Mouse (Mus musculus): ENCODE data around the gene Dnah7c.
"Not testable (repeated sequence)": the region's sequence is repeated elsewhere in the genome, so short reads cannot be mapped to it uniquely, and the experiment has no call there.

GRCm38 (mm10) chr1:46652721-46653120 is 227.3 kb downstream of the Dnah7c start:
- not testable (repeated sequence) for TF ChIP-seq CTCF, POLR2A (IDR thresholded peaks at IDR 0.05; ENCODE audit: insufficient read depth, low read depth, low read length)

All from olfactory bulb, adult 2 months (tissue).